Mouse (Mus musculus): ENCODE results near the gene Rbms1. TPM values are rescaled to one million over a fixed set of nuclear protein-coding genes. Genes with fewer than 3 reads are reported as not detected.

Gene Rbms1
- total and polyA plus RNA-seq, 2 experiments from 2014 or later, result 16.2 to 38.2 TPM

- Histone ChIP-seq H3K9ac (no peak overlapping the region), H3K4me1 (ENCODE audit: insufficient read depth) (no peaks in the 10 kb centered on the region), H3K36me3 (ENCODE audit: insufficient read depth) (no peaks in the 10 kb centered on the region), H3K4me3 (ENCODE audit: low read depth, low read length) (no peak overlapping the region), H3K4me2 (ENCODE audit: low read depth) (no peak overlapping the region), H3K9me3 (ENCODE audit: low read length) (no peaks in the 10 kb centered on the region), H3K27ac (ENCODE audit: low read depth, low read length) (no peak overlapping the region), H3K27me3 (ENCODE audit: insufficient read depth, low read length) (no peaks in the 10 kb centered on the region)
- no peak for TF ChIP-seq CTCF (IDR thresholded peaks at IDR 0.05; ENCODE audit: low read depth)
- no peak for DNase-seq
- ATAC-seq, result no peak
- WGBS, result 93% methylated on average over 5 of the region's 5 CpGs
These were observed 34.0 kb downstream of the Rbms1 start for GRCm38 (mm10) chr2:60928948-60929347.

- DNase-seq (no peak), ATAC-seq (no peak)
- Histone ChIP-seq H3K4me2 (ENCODE audit: low read depth) (no peak overlapping the region), H3K4me3 (ENCODE audit: low read depth, low read length) (no peak overlapping the region), H3K9me3 (ENCODE audit: low read length) (no peaks in the 10 kb centered on the region), H3K36me3 (ENCODE audit: insufficient read depth) (no peaks in the 10 kb centered on the region), H3K27ac (ENCODE audit: low read depth, low read length) (no peak overlapping the region), H3K27me3 (ENCODE audit: insufficient read depth, low read length) (no peaks in the 10 kb centered on the region), H3K9ac (no peak overlapping the region), H3K4me1 (ENCODE audit: insufficient read depth) (no peaks in the 10 kb centered on the region)
- WGBS, result 89% methylated on average over 8 of the region's 8 CpGs
- TF ChIP-seq CTCF (IDR thresholded peaks at IDR 0.05; ENCODE audit: low read depth), result no peak
These were observed 34.9 kb downstream of the Rbms1 start for GRCm38 (mm10) chr2:60927906-60928775.

- H3K36me3 ChIP-seq (ENCODE audit: insufficient read depth), result no peaks in the 10 kb centered on the region
- no peak for TF ChIP-seq CTCF (IDR thresholded peaks at IDR 0.05; ENCODE audit: low read depth)
- no peak for DNase-seq
- no peak overlapping the region for H3K4me2 ChIP-seq (ENCODE audit: low read depth)
- no peak overlapping the region for H3K4me3 ChIP-seq (ENCODE audit: low read depth, low read length)
- ATAC-seq, result peak; percentile 38; the same call in 1 of the 2 replicates
- no peaks in the 10 kb centered on the region for H3K27me3 ChIP-seq (ENCODE audit: insufficient read depth, low read length)
- no peak overlapping the region for H3K27ac ChIP-seq (ENCODE audit: low read depth, low read length)
- no peaks in the 10 kb centered on the region for H3K9me3 ChIP-seq (ENCODE audit: low read length)
- 66% methylated on average over 5 of the region's 5 CpGs for WGBS
- H3K9ac ChIP-seq, result no peak overlapping the region
- H3K4me1 ChIP-seq (ENCODE audit: insufficient read depth), result no peaks in the 10 kb centered on the region
These were observed 37.9 kb downstream of the Rbms1 start for GRCm38 (mm10) chr2:60925063-60925462.

- H3K4me2 ChIP-seq (ENCODE audit: low read depth), result no peak overlapping the region
- H3K9me3 ChIP-seq (ENCODE audit: low read length), result no peaks in the 10 kb centered on the region
- DNase-seq, result no peak
- no peaks in the 10 kb centered on the region for H3K4me1 ChIP-seq (ENCODE audit: insufficient read depth)
- WGBS, result 72% methylated on average over 11 of the region's 11 CpGs
- H3K4me3 ChIP-seq (ENCODE audit: low read depth, low read length), result no peak overlapping the region
- H3K27me3 ChIP-seq (ENCODE audit: insufficient read depth, low read length), result no peaks in the 10 kb centered on the region
- no peak overlapping the region for H3K27ac ChIP-seq (ENCODE audit: low read depth, low read length)
- H3K36me3 ChIP-seq (ENCODE audit: insufficient read depth), result no peaks in the 10 kb centered on the region
- no peak overlapping the region for H3K9ac ChIP-seq
- ATAC-seq, result no peak
- no peak for TF ChIP-seq CTCF (IDR thresholded peaks at IDR 0.05; ENCODE audit: low read depth)
These were observed 39.0 kb downstream of the Rbms1 start for GRCm38 (mm10) chr2:60923756-60924544.

- no peak overlapping the region for H3K4me3 ChIP-seq (ENCODE audit: low read depth, low read length)
- WGBS, result 80% methylated on average over 6 of the region's 6 CpGs
- no peaks in the 10 kb centered on the region for H3K36me3 ChIP-seq (ENCODE audit: insufficient read depth)
- TF ChIP-seq CTCF (IDR thresholded peaks at IDR 0.05; ENCODE audit: low read depth), result no peak
- DNase-seq (no peak), ATAC-seq (no peak)
- no peak overlapping the region for H3K9ac ChIP-seq
- H3K9me3 ChIP-seq (ENCODE audit: low read length), result no peaks in the 10 kb centered on the region
- H3K4me2 ChIP-seq (ENCODE audit: low read depth), result no peak overlapping the region
- no peaks in the 10 kb centered on the region for H3K27me3 ChIP-seq (ENCODE audit: insufficient read depth, low read length)
- no peaks in the 10 kb centered on the region for H3K4me1 ChIP-seq (ENCODE audit: insufficient read depth)
- H3K27ac ChIP-seq (ENCODE audit: low read depth, low read length), result no peak overlapping the region
These were observed 39.9 kb downstream of the Rbms1 start for GRCm38 (mm10) chr2:60923111-60923510.

- H3K36me3 ChIP-seq (ENCODE audit: insufficient read depth), result no peaks in the 10 kb centered on the region
- H3K27me3 ChIP-seq (ENCODE audit: insufficient read depth, low read length), result no peaks in the 10 kb centered on the region
- no peak overlapping the region for H3K27ac ChIP-seq (ENCODE audit: low read depth, low read length)
- no peak for TF ChIP-seq CTCF (IDR thresholded peaks at IDR 0.05; ENCODE audit: low read depth)
- H3K4me3 ChIP-seq (ENCODE audit: low read depth, low read length), result no peak overlapping the region
- 42% methylated on average over 5 of the region's 5 CpGs for WGBS
- ATAC-seq, result no peak
- DNase-seq, result no peak
- H3K4me1 ChIP-seq (ENCODE audit: insufficient read depth), result no peaks in the 10 kb centered on the region
- H3K9me3 ChIP-seq (ENCODE audit: low read length), result no peaks in the 10 kb centered on the region
- no peak overlapping the region for H3K9ac ChIP-seq
- no peak overlapping the region for H3K4me2 ChIP-seq (ENCODE audit: low read depth)
These were observed 40.6 kb downstream of the Rbms1 start for GRCm38 (mm10) chr2:60922351-60922750.

GRCm38 (mm10) chr2:60920076-60920475 is 42.9 kb downstream of the Rbms1 start:
- H3K36me3 ChIP-seq (ENCODE audit: insufficient read depth), result no peaks in the 10 kb centered on the region
- 69% methylated on average over 3 of the region's 3 CpGs for WGBS
- H3K4me3 ChIP-seq (ENCODE audit: low read depth, low read length), result no peak overlapping the region
- DNase-seq (no peak), ATAC-seq (no peak)
- H3K4me1 ChIP-seq (ENCODE audit: insufficient read depth), result no peaks in the 10 kb centered on the region
- no peak for TF ChIP-seq CTCF (IDR thresholded peaks at IDR 0.05; ENCODE audit: low read depth)
- no peak overlapping the region for H3K4me2 ChIP-seq (ENCODE audit: low read depth)
- no peaks in the 10 kb centered on the region for H3K9me3 ChIP-seq (ENCODE audit: low read length)
- no peak overlapping the region for H3K9ac ChIP-seq
- H3K27me3 ChIP-seq (ENCODE audit: insufficient read depth, low read length), result no peaks in the 10 kb centered on the region
- no peak overlapping the region for H3K27ac ChIP-seq (ENCODE audit: low read depth, low read length)

Measured in forebrain, postnatal 0 days (tissue).